Mouse (Mus musculus) liver, adult 2 months (tissue): ENCODE data around the gene Wdr82.

ENCODE experiments used
- CTCF ChIP-seq: fragments of 200-500 bp; IDR thresholded peaks from 2 replicates; pipeline ENCODE4 v1.5.1; 2011; ENCODE audit warnings: low read depth, low read length, control low read depth
- POLR2A ChIP-seq: fragments of 200-500 bp; IDR thresholded peaks from 2 replicates; pipeline ENCODE4 v1.6.1; 2011; ENCODE audit warnings: low read length, control low read depth; ENCODE audit not compliant: insufficient read depth; ENCODE audit errors: extremely low read depth

DNA sequence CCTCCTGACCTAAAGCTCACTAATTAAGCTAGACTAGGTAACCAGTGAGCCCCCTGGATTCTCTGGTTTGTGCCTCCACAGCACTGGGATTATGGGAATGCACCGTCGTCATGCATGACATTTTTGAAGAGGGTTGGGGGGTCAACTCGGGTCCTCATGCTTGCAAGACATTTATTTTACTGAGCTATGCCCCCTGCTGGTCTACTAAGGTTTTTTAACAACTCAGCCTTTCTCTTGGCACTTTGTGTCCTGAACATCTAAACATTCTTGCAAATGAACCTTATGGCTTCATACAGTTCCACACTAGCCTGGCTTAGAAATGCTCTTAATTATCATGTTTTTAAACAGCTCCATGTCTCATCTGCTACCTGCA, 60.0 kb downstream of the Wdr82 start:
- no peak for TF ChIP-seq POLR2A
- peak; percentile 28; the same call in 1 of the 2 replicates for TF ChIP-seq CTCF
